Comparison of ENCODE assay signal across 8 mouse cellular contexts in genomic region chrX:74329215-74329671, GRCm38 (mm10). TPM values are rescaled to one million over a fixed set of nuclear protein-coding genes. Genes with fewer than 3 reads are reported as not detected.
DNase-seq lines count a peak whose midpoint lies in the region; ATAC-seq and TF ChIP-seq lines count a peak whose summit lies in the region.

No protein-coding gene starts in this region.

- peak overlapping the region; percentile 48 for H3K4me3 ChIP-seq in lung, embryonic 14.5 days (ENCODE audit: low read depth, low read length)
- peak overlapping the region; percentile 52 for H3K4me3 ChIP-seq in embryonic facial prominence, embryonic 14.5 days (ENCODE audit: low read depth, low read length)
- peak overlapping the region; percentile 44 for H3K4me3 ChIP-seq in intestine, embryonic 15.5 days (replicated peaks)
- peak overlapping the region; percentile 61 for H3K4me3 ChIP-seq in neural tube, embryonic 13.5 days

- peak; percentile 27; the same call in 1 of the 2 replicates for ATAC-seq in lung, embryonic 14.5 days (ENCODE audit: insufficient read depth)
- peak; percentile 20 for ATAC-seq in embryonic facial prominence, embryonic 14.5 days (ENCODE audit: low read depth)
- peak; percentile 52 for ATAC-seq in intestine, embryonic 15.5 days
- peak; percentile 67 for ATAC-seq in neural tube, embryonic 13.5 days (ENCODE audit: low read depth)
- no peak for ATAC-seq in cerebellum, adult (ENCODE audit: insufficient number of reproducible peaks, low FRiP score, low TSS enrichment)

- no peaks in the 10 kb centered on the region for H3K27me3 ChIP-seq in lung, embryonic 14.5 days (ENCODE audit: insufficient read depth, low read length)
- H3K27me3 ChIP-seq in embryonic facial prominence, embryonic 14.5 days (replicated peaks; ENCODE audit: control insufficient read depth, insufficient read depth, low read length): no peaks in the 10 kb centered on the region
- H3K27me3 ChIP-seq in intestine, embryonic 15.5 days (replicated peaks): no peaks in the 10 kb centered on the region
- no peaks in the 10 kb centered on the region for H3K27me3 ChIP-seq in neural tube, embryonic 13.5 days

- 0 out of 2 replicates have a peak, but pooled peaks cover 9% of the 10 kb centered on the region for H3K36me3 ChIP-seq in lung, embryonic 14.5 days (ENCODE audit: insufficient read depth)
- peaks cover 7% of the 10 kb centered on the region; the same call in 1 of the 2 replicates for H3K36me3 ChIP-seq in embryonic facial prominence, embryonic 14.5 days (ENCODE audit: control insufficient read depth, insufficient read depth, low read length)
- H3K36me3 ChIP-seq in intestine, embryonic 15.5 days: no peaks in the 10 kb centered on the region
- H3K36me3 ChIP-seq in neural tube, embryonic 13.5 days: peaks cover 20% of the 10 kb centered on the region

- no peaks in the 10 kb centered on the region for H3K4me1 ChIP-seq in lung, embryonic 14.5 days (ENCODE audit: insufficient read depth)
- H3K4me1 ChIP-seq in embryonic facial prominence, embryonic 14.5 days (ENCODE audit: control insufficient read depth, insufficient read depth, low read length): peaks cover 3% of the 10 kb centered on the region; the same call in 1 of the 2 replicates
- peaks cover 11% of the 10 kb centered on the region; the same call in 1 of the 2 replicates for H3K4me1 ChIP-seq in intestine, embryonic 15.5 days (replicated peaks)
- H3K4me1 ChIP-seq in neural tube, embryonic 13.5 days (replicated peaks): peaks cover 43% of the 10 kb centered on the region

- DNase-seq in lung, embryonic 14.5 days: no peak
- DNase-seq in lung, postnatal 4 days: no peak
- no peak for DNase-seq in embryonic facial prominence, embryonic 14.5 days (ENCODE audit: low spot score)
- no peak for DNase-seq in left cerebral cortex, adult 8-10 months (ENCODE audit: low spot score in 2 of 2)
- DNase-seq in gastrocnemius, adult 18-20 months (ENCODE audit: low spot score): no peak

- WGBS in lung, embryonic 14.5 days: 18% methylated on average over 10 of the region's 10 CpGs
- WGBS in embryonic facial prominence, embryonic 14.5 days: 14% methylated on average over 8 of the region's 10 CpGs
- 22% methylated on average over 10 of the region's 10 CpGs for WGBS in intestine, embryonic 15.5 days
- 20% methylated on average over 10 of the region's 10 CpGs for WGBS in neural tube, embryonic 13.5 days

- peak overlapping the region; percentile 69 for H3K4me2 ChIP-seq in lung, embryonic 14.5 days
- peak overlapping the region; percentile 65 for H3K4me2 ChIP-seq in embryonic facial prominence, embryonic 14.5 days (ENCODE audit: low read depth, low read length)
- peak overlapping the region; percentile 62 for H3K4me2 ChIP-seq in intestine, embryonic 15.5 days (replicated peaks)
- peak overlapping the region; percentile 68 for H3K4me2 ChIP-seq in neural tube, embryonic 13.5 days

- no peak for TF ChIP-seq CTCF in lung, embryonic 14.5 days (IDR thresholded peaks at IDR 0.05; ENCODE audit: low read depth)

- H3K9me3 ChIP-seq in lung, embryonic 14.5 days (ENCODE audit: low read depth, low read length): no peaks in the 10 kb centered on the region
- H3K9me3 ChIP-seq in embryonic facial prominence, embryonic 14.5 days (ENCODE audit: control insufficient read depth, low read length): no peaks in the 10 kb centered on the region
- H3K9me3 ChIP-seq in intestine, embryonic 15.5 days: no peaks in the 10 kb centered on the region
- H3K9me3 ChIP-seq in neural tube, embryonic 13.5 days: no peaks in the 10 kb centered on the region

- peak overlapping the region; percentile 56 for H3K9ac ChIP-seq in lung, embryonic 14.5 days
- peak overlapping the region; percentile 70 for H3K9ac ChIP-seq in embryonic facial prominence, embryonic 14.5 days (ENCODE audit: low read depth, low read length)
- peak overlapping the region; percentile 56 for H3K9ac ChIP-seq in intestine, embryonic 15.5 days
- H3K9ac ChIP-seq in neural tube, embryonic 13.5 days: peak overlapping the region; percentile 79

- no peak overlapping the region for H3K27ac ChIP-seq in lung, embryonic 14.5 days (ENCODE audit: low read depth)
- H3K27ac ChIP-seq in embryonic facial prominence, embryonic 14.5 days (replicated peaks; ENCODE audit: low read depth, low read length): peak overlapping the region; percentile 39; the same call in 1 of the 2 replicates
- H3K27ac ChIP-seq in intestine, embryonic 15.5 days: no peak overlapping the region
- peak overlapping the region; percentile 81 for H3K27ac ChIP-seq in neural tube, embryonic 13.5 days (replicated peaks)

RNA-seq across cellular contexts. Expression of gene Plxna3, which starts 0.4 kb away (rescaled TPM):
- 8.7 and 11.9 TPM in 2 replicates for polyA plus RNA-seq in lung, embryonic 14.5 days (2014; fragmentation: Nextera tagmentation; extraction: Ambion mirVana)
- 18.0 and 19.7 TPM in 2 replicates for polyA plus RNA-seq in embryonic facial prominence, embryonic 14.5 days (2014; fragmentation: Nextera tagmentation; extraction: Ambion mirVana)
- 7.3 and 8.5 TPM in 2 replicates for polyA plus RNA-seq in intestine, embryonic 15.5 days (2015; fragmentation: Nextera tagmentation; extraction: Ambion mirVana)
- polyA plus RNA-seq in neural tube, embryonic 13.5 days (2015; fragmentation: Nextera tagmentation; extraction: Ambion mirVana): 48.2 and 48.3 TPM in 2 replicates
- total RNA-seq in left cerebral cortex, adult 8-10 months (2022): 10 to 100 TPM; 21.6 to 29.4 (median 25.8) TPM
- under 1 TPM; 0.37 to 0.52 TPM for total RNA-seq in gastrocnemius, adult 18-20 months (2021)

RNA-seq across cellular contexts. Expression of gene Fam50a, which starts 16.4 kb away (rescaled TPM):
- polyA plus RNA-seq in lung, embryonic 14.5 days (2014; fragmentation: Nextera tagmentation; extraction: Ambion mirVana): 50.9 and 53.2 TPM in 2 replicates
- polyA plus RNA-seq in embryonic facial prominence, embryonic 14.5 days (2014; fragmentation: Nextera tagmentation; extraction: Ambion mirVana): 45.6 and 47.9 TPM in 2 replicates
- 58.8 and 60.0 TPM in 2 replicates for polyA plus RNA-seq in intestine, embryonic 15.5 days (2015; fragmentation: Nextera tagmentation; extraction: Ambion mirVana)
- 54.7 and 59.9 TPM in 2 replicates for polyA plus RNA-seq in neural tube, embryonic 13.5 days (2015; fragmentation: Nextera tagmentation; extraction: Ambion mirVana)
- total RNA-seq in left cerebral cortex, adult 8-10 months (2022): 10 to 100 TPM; 31.3 to 37.6 (median 33.6) TPM
- 10 to 100 TPM; 21.1 to 27.3 TPM for total RNA-seq in gastrocnemius, adult 18-20 months (2021)

RNA-seq across cellular contexts. Expression of gene Lage3, which starts 24.2 kb away (rescaled TPM):
- 113 and 114 TPM in 2 replicates for polyA plus RNA-seq in lung, embryonic 14.5 days (2014; fragmentation: Nextera tagmentation; extraction: Ambion mirVana)
- 94.0 and 104 TPM in 2 replicates for polyA plus RNA-seq in embryonic facial prominence, embryonic 14.5 days (2014; fragmentation: Nextera tagmentation; extraction: Ambion mirVana)
- 91.5 and 104 TPM in 2 replicates for polyA plus RNA-seq in intestine, embryonic 15.5 days (2015; fragmentation: Nextera tagmentation; extraction: Ambion mirVana)
- 70.6 and 80.4 TPM in 2 replicates for polyA plus RNA-seq in neural tube, embryonic 13.5 days (2015; fragmentation: Nextera tagmentation; extraction: Ambion mirVana)
- total RNA-seq in left cerebral cortex, adult 8-10 months (2022): 10 to 100 TPM; 22.3 to 28.7 (median 25.7) TPM
- total RNA-seq in gastrocnemius, adult 18-20 months (2021): 10 to 100 TPM; 39.8 to 40.6 TPM

RNA-seq across cellular contexts. Expression of gene Gdi1, which starts 24.4 kb away (rescaled TPM):
- polyA plus RNA-seq in lung, embryonic 14.5 days (2014; fragmentation: Nextera tagmentation; extraction: Ambion mirVana): 142 and 156 TPM in 2 replicates
- polyA plus RNA-seq in embryonic facial prominence, embryonic 14.5 days (2014; fragmentation: Nextera tagmentation; extraction: Ambion mirVana): 156 and 180 TPM in 2 replicates
- 158 and 168 TPM in 2 replicates for polyA plus RNA-seq in intestine, embryonic 15.5 days (2015; fragmentation: Nextera tagmentation; extraction: Ambion mirVana)
- 915 and 943 TPM in 2 replicates for polyA plus RNA-seq in neural tube, embryonic 13.5 days (2015; fragmentation: Nextera tagmentation; extraction: Ambion mirVana)
- 100 to 1,000 TPM; 615 to 673 (median 650) TPM for total RNA-seq in left cerebral cortex, adult 8-10 months (2022)
- total RNA-seq in gastrocnemius, adult 18-20 months (2021): 10 to 100 TPM; 27.9 to 35.9 TPM

RNA-seq across cellular contexts. Expression of gene Atp6ap1, which starts 32.3 kb away (rescaled TPM):
- 109 and 117 TPM in 2 replicates for polyA plus RNA-seq in lung, embryonic 14.5 days (2014; fragmentation: Nextera tagmentation; extraction: Ambion mirVana)
- polyA plus RNA-seq in embryonic facial prominence, embryonic 14.5 days (2014; fragmentation: Nextera tagmentation; extraction: Ambion mirVana): 138 and 143 TPM in 2 replicates
- polyA plus RNA-seq in intestine, embryonic 15.5 days (2015; fragmentation: Nextera tagmentation; extraction: Ambion mirVana): 120 and 126 TPM in 2 replicates
- polyA plus RNA-seq in neural tube, embryonic 13.5 days (2015; fragmentation: Nextera tagmentation; extraction: Ambion mirVana): 215 and 225 TPM in 2 replicates
- total RNA-seq in left cerebral cortex, adult 8-10 months (2022): 100 to 1,000 TPM; 362 to 373 (median 369) TPM
- total RNA-seq in gastrocnemius, adult 18-20 months (2021): 10 to 100 TPM; 92.1 to 95.3 TPM

Comparison
In these comparisons a context has a peak if more than half of its experiments do, and no peak if none do; other contexts are left out.
1. H3K27ac ChIP-seq: peak in embryonic facial prominence, embryonic 14.5 days (single experiment) and neural tube, embryonic 13.5 days (single experiment); none in lung, embryonic 14.5 days (single experiment) and intestine, embryonic 15.5 days (single experiment).
2. Peak in every context shown above with its lines, with median percentiles within 50 percentile points of each other: H3K4me2 ChIP-seq, H3K4me3 ChIP-seq and H3K9ac ChIP-seq.